Mouse (Mus musculus) ES-Bruce4 (cell line): ENCODE results near the gene March1.

ENCODE experiments used
- CTCF ChIP-seq: IDR thresholded peaks from one replicate; pipeline ENCODE4 v1.8.1; 2011; ENCODE audit warnings: low read depth, low read length
- EP300 ChIP-seq: IDR thresholded peaks from 2 replicates; pipeline ENCODE4 v1.6.1; 2011; ENCODE audit warnings: low read depth, low read length; ENCODE audit not compliant: insufficient read depth

- TF ChIP-seq CTCF = no peak
- no peak for TF ChIP-seq EP300
These were observed 364.3 kb downstream of the March1 start for GRCm38 (mm10) chr8:65982039-65982438.
